In the genomic region with DNA sequence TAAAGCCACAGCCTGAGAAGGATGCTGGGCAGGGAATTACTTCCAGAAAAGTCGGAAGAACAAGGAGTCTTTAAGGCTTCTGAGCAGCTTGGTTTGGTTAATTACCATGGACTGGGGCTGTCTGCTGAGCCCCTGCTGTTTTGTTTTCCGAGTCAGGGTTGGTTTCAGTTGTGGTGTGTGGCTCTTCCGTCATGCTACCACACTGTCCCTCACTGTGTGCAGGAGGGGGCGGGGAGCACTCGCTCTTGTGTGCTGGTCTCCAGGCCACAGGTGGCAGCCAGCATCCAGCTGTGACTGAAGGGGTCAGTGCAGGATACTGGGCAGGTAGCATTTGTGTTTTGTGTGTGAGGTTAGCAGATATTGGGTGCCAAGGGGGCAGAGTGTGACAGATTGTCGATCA, we compare ENCODE assay signal across 10 mouse cellular contexts.
A peak's percentile ranks its signal among the peaks of the same experiment; 100 is the strongest.
DNase-seq lines count a peak whose midpoint lies in the region; ATAC-seq and TF ChIP-seq lines count a peak whose summit lies in the region.
"Had no signal": no experiment of that assay in that cellular context is flagged by ENCODE, and none has a peak within 500 bp of the region (broad histone marks: within the 10 kb centered on the region; RNA-seq: fewer than 3 reads in every experiment).

No protein-coding gene starts in this region.

- TF ChIP-seq POLR2A in bone marrow, adult 2 months (IDR thresholded peaks at IDR 0.05; ENCODE audit: borderline replicate concordance, control insufficient read depth, low read depth, low read length) = no peak

- H3K4me3 ChIP-seq in bone marrow, adult 2 months (replicated peaks; ENCODE audit: control insufficient read depth, low read depth, low read length) = no peak overlapping the region
- H3K4me3 ChIP-seq in limb, embryonic 11.5 days (ENCODE audit: low read depth, low read length) = no peak overlapping the region
- H3K4me3 ChIP-seq: forebrain, embryonic 13.5 days; neural tube, embryonic 13.5 days had no signal

- H3K27me3 ChIP-seq in limb, embryonic 11.5 days (ENCODE audit: control insufficient read depth, insufficient read depth, low read length) = no peaks in the 10 kb centered on the region
- H3K27me3 ChIP-seq: forebrain, embryonic 13.5 days; neural tube, embryonic 13.5 days had no signal

- H3K9ac ChIP-seq in limb, embryonic 11.5 days (ENCODE audit: low read length) = peak overlapping the region; percentile 40; the same call in 1 of the 2 replicates
- H3K9ac ChIP-seq: forebrain, embryonic 13.5 days; hindbrain, embryonic 14.5 days; neural tube, embryonic 13.5 days had no signal

- no peak for TF ChIP-seq CTCF in bone marrow, adult 2 months (IDR thresholded peaks at IDR 0.05; ENCODE audit: control insufficient read depth, insufficient read depth, low read length)

- WGBS in bone marrow, adult 2 months = 7% methylated on average over 6 of the region's 6 CpGs
- WGBS in limb, embryonic 11.5 days = 28% methylated on average over 6 of the region's 6 CpGs

- ATAC-seq in limb, embryonic 11.5 days (ENCODE audit: insufficient number of reproducible peaks, low FRiP score, low TSS enrichment, low read depth) = no peak
- ATAC-seq: forebrain, embryonic 13.5 days had no signal

- no peaks in the 10 kb centered on the region; the same call in 1 of the 2 replicates for H3K9me3 ChIP-seq in limb, embryonic 11.5 days (ENCODE audit: control insufficient read depth, low read length)
- H3K9me3 ChIP-seq: forebrain, embryonic 13.5 days; neural tube, embryonic 13.5 days had no signal

- H3K27ac ChIP-seq in bone marrow, adult 2 months (ENCODE audit: control insufficient read depth, insufficient read depth, low read depth, low read length, poor library complexity) = peak overlapping the region; percentile 72
- H3K27ac ChIP-seq in limb, embryonic 11.5 days (replicated peaks; ENCODE audit: low read depth, low read length) = peak overlapping the region; percentile 64; the same call in 1 of the 2 replicates
- H3K27ac ChIP-seq: forebrain, embryonic 13.5 days; hindbrain, embryonic 14.5 days; neural tube, embryonic 13.5 days had no signal

- H3K36me3 ChIP-seq in limb, embryonic 11.5 days (ENCODE audit: control insufficient read depth, insufficient read depth, low read length) = no peaks in the 10 kb centered on the region
- H3K36me3 ChIP-seq: neural tube, embryonic 13.5 days had no signal

- H3K4me2 ChIP-seq in limb, embryonic 11.5 days (ENCODE audit: low read depth, severe bottlenecking) = no peak overlapping the region
- H3K4me2 ChIP-seq: forebrain, embryonic 13.5 days; hindbrain, embryonic 14.5 days; neural tube, embryonic 13.5 days had no signal

- peak; percentile 33 for DNase-seq in lung, postnatal 36 days
- DNase-seq in lung, postnatal 14 days = no peak
- no peak for DNase-seq in limb, embryonic 11.5 days (ENCODE audit: low spot score)
- peak; percentile 67 for DNase-seq in thymus, postnatal 25 days
- DNase-seq in gastrocnemius, adult 8-10 months (ENCODE audit: low spot score in 2 of 2) = no peak
- DNase-seq in right cerebral cortex, adult 2 months (ENCODE audit: low spot score in 2 of 2) = no peak

- peaks cover 1% of the 10 kb centered on the region; the same call in 1 of the 2 replicates for H3K4me1 ChIP-seq in bone marrow, adult 2 months (ENCODE audit: control insufficient read depth, insufficient read depth, low read length)
- H3K4me1 ChIP-seq in limb, embryonic 11.5 days (ENCODE audit: control insufficient read depth, insufficient read depth, low read length) = peaks cover 27% of the 10 kb centered on the region

Comparison
In these comparisons a context has a peak if more than half of its experiments do, and no peak if none do; other contexts are left out.
1. DNase-seq: peak in lung, postnatal 36 days (single experiment) and thymus, postnatal 25 days (single experiment); none in lung, postnatal 14 days (single experiment), limb, embryonic 11.5 days (single experiment), gastrocnemius, adult 8-10 months (0 of 2) and right cerebral cortex, adult 2 months (0 of 2).